Mouse (Mus musculus) limb, embryonic 15.5 days (tissue): ENCODE results near the gene Myd88. TPM values are rescaled to one million over a fixed set of nuclear protein-coding genes. Genes with fewer than 3 reads are reported as not detected.

Source experiments
- ATAC-seq: fragments of 200-750 bp; cut with Nextera tagmentation; 2 replicates; pipeline ENCODE4 v1.8.0; 2017; ENCODE audit warnings: low read depth, moderate TSS enrichment; ENCODE audit not compliant: insufficient number of reproducible peaks, low FRiP score, low TSS enrichment
- H3K27ac ChIP-seq: fragments of 300-500 bp; sonication (generic); 2 replicates; pipeline ENCODE4 v1.5.1; 2015; ENCODE audit warnings: moderate library complexity, mild to moderate bottlenecking, inconsistent platforms
- H3K27me3 ChIP-seq: fragments of 300-500 bp; sonication (generic); 2 replicates; pipeline ENCODE4 v1.6.1; 2015; ENCODE audit warnings: inconsistent platforms
- H3K36me3 ChIP-seq: fragments of 300-500 bp; sonication (generic); 2 replicates; pipeline ENCODE4 v1.6.1; 2015; ENCODE audit warnings: inconsistent platforms
- H3K4me1 ChIP-seq: fragments of 300-500 bp; sonication (generic); 2 replicates; pipeline ENCODE4 v1.6.1; 2015; ENCODE audit warnings: inconsistent platforms
- H3K4me2 ChIP-seq: fragments of 300-500 bp; sonication (generic); 2 replicates; pipeline ENCODE4 v1.6.1; 2015; ENCODE audit warnings: mild to moderate bottlenecking, inconsistent platforms
- H3K4me3 ChIP-seq: fragments of 300-500 bp; sonication (generic); 2 replicates; pipeline ENCODE4 v1.5.1; 2015; ENCODE audit warnings: mild to moderate bottlenecking, inconsistent platforms
- H3K9ac ChIP-seq: fragments of 300-500 bp; sonication (generic); 2 replicates; pipeline ENCODE4 v1.6.1; 2015; ENCODE audit warnings: inconsistent platforms
- H3K9me3 ChIP-seq: fragments of 300-500 bp; sonication (generic); 2 replicates; pipeline ENCODE4 v1.6.1; 2016; ENCODE audit warnings: inconsistent platforms
- WGBS: fragments of 180-500 bp; shearing (Covaris S2); methylation state at CpG from one replicate; pipeline ENCODE4 v1.1.7; 2015; 5-methylcytosine and 5-hydroxymethylcytosine counted together
- polyA plus RNA-seq: library from polyadenylated mRNA; unstranded; fragments of >200 nt; fragmentation: Nextera tagmentation; extraction: Ambion mirVana; gene quantifications from 2 replicates; pipeline ENCODE4 v1.2.1, GENCODE M21; 2015

The Myd88 gene
- polyA plus RNA-seq, 1 experiment from 2014 or later, result 32.7 TPM

- Histone ChIP-seq H3K27ac (peak within 1 kb of the TSS; percentile 92), H3K36me3 (no peaks in the 10 kb centered on the region), H3K9ac (peak within 1 kb of the TSS; percentile 81), H3K9me3 (no peaks in the 10 kb centered on the region), H3K4me3 (peak within 1 kb of the TSS; percentile 99), H3K4me1 (peaks cover 18% of the 10 kb centered on the region; the same call in 1 of the 2 replicates), H3K4me2 (peak within 1 kb of the TSS; percentile 97), H3K27me3 (no peaks in the 10 kb centered on the region)
- WGBS, result 0% methylated on average over 76 of the region's 76 CpGs
- peak; percentile 98 for ATAC-seq
Measured at GRCm38 (mm10) chr9:119322289-119323259, 18.6 kb downstream of the Myd88 start, which contains the start of gene Oxsr1. TSS of gene Oxsr1 (minus strand) at chr9:119322427.

- Histone ChIP-seq H3K9ac (peak overlapping the region; percentile 81), H3K9me3 (no peaks in the 10 kb centered on the region), H3K36me3 (no peaks in the 10 kb centered on the region), H3K4me2 (peak overlapping the region; percentile 97), H3K27ac (peak overlapping the region; percentile 92), H3K4me3 (peak overlapping the region; percentile 99), H3K4me1 (peaks cover 18% of the 10 kb centered on the region; the same call in 1 of the 2 replicates), H3K27me3 (no peaks in the 10 kb centered on the region)
- ATAC-seq, result peak; percentile 13
- under 1% methylated on average over 59 of the region's 59 CpGs for WGBS
Measured at GRCm38 (mm10) chr9:119321392-119322229, 19.6 kb downstream of the Myd88 start.

- no peak for ATAC-seq
- peaks cover 18% of the 10 kb centered on the region; the same call in 1 of the 2 replicates for H3K4me1 ChIP-seq
- H3K27ac ChIP-seq, result no peak overlapping the region
- H3K4me2 ChIP-seq, result peak overlapping the region; percentile 97
- H3K27me3 ChIP-seq, result no peaks in the 10 kb centered on the region
- no peak overlapping the region for H3K9ac ChIP-seq
- H3K4me3 ChIP-seq, result peak overlapping the region; percentile 99
- H3K9me3 ChIP-seq, result no peaks in the 10 kb centered on the region
- H3K36me3 ChIP-seq, result no peaks in the 10 kb centered on the region
- 12% methylated on average over 7 of the region's 7 CpGs for WGBS
Measured at GRCm38 (mm10) chr9:119320946-119321345, 20.3 kb downstream of the Myd88 start.

GRCm38 (mm10) chr9:119320446-119320845 is 20.8 kb downstream of the Myd88 start:
- 87% methylated on average over 7 of the region's 7 CpGs for WGBS
- H3K9ac ChIP-seq, result no peak overlapping the region
- ATAC-seq, result no peak
- H3K9me3 ChIP-seq, result no peaks in the 10 kb centered on the region
- H3K27ac ChIP-seq, result no peak overlapping the region
- H3K36me3 ChIP-seq, result no peaks in the 10 kb centered on the region
- peak overlapping the region; percentile 97; the same call in 1 of the 2 replicates for H3K4me2 ChIP-seq
- peaks cover 18% of the 10 kb centered on the region; the same call in 1 of the 2 replicates for H3K4me1 ChIP-seq
- H3K4me3 ChIP-seq, result peak overlapping the region; percentile 99; the same call in 1 of the 2 replicates
- no peaks in the 10 kb centered on the region for H3K27me3 ChIP-seq

- H3K4me2 ChIP-seq, result no peak overlapping the region
- no peak overlapping the region for H3K27ac ChIP-seq
- no peaks in the 10 kb centered on the region for H3K9me3 ChIP-seq
- no peak overlapping the region for H3K9ac ChIP-seq
- no peaks in the 10 kb centered on the region for H3K27me3 ChIP-seq
- H3K4me3 ChIP-seq, result no peak overlapping the region
- H3K36me3 ChIP-seq, result no peaks in the 10 kb centered on the region
- ATAC-seq, result no peak
- 86% methylated on average over 1 of the region's 1 CpGs for WGBS
- peaks cover 18% of the 10 kb centered on the region; the same call in 1 of the 2 replicates for H3K4me1 ChIP-seq
Measured at GRCm38 (mm10) chr9:119318891-119319290, 22.3 kb downstream of the Myd88 start.

- no peak overlapping the region for H3K27ac ChIP-seq
- H3K4me1 ChIP-seq, result no peaks in the 10 kb centered on the region
- no peak overlapping the region for H3K4me3 ChIP-seq
- H3K9me3 ChIP-seq, result no peaks in the 10 kb centered on the region
- H3K4me2 ChIP-seq, result no peak overlapping the region
- no peak for ATAC-seq
- H3K27me3 ChIP-seq, result no peaks in the 10 kb centered on the region
- 94% methylated on average over 10 of the region's 10 CpGs for WGBS
- no peaks in the 10 kb centered on the region for H3K36me3 ChIP-seq
- no peak overlapping the region for H3K9ac ChIP-seq
Measured at GRCm38 (mm10) chr9:119313096-119313495, 28.1 kb downstream of the Myd88 start.

- H3K9me3 ChIP-seq, result no peaks in the 10 kb centered on the region
- H3K27me3 ChIP-seq, result no peaks in the 10 kb centered on the region
- WGBS, result 86% methylated on average over 1 of the region's 1 CpGs
- no peaks in the 10 kb centered on the region for H3K4me1 ChIP-seq
- no peak overlapping the region for H3K4me3 ChIP-seq
- no peak for ATAC-seq
- H3K4me2 ChIP-seq, result no peak overlapping the region
- H3K9ac ChIP-seq, result no peak overlapping the region
- no peak overlapping the region for H3K27ac ChIP-seq
- H3K36me3 ChIP-seq, result no peaks in the 10 kb centered on the region
Measured at GRCm38 (mm10) chr9:119309067-119309466, 32.1 kb downstream of the Myd88 start.

- no peaks in the 10 kb centered on the region for H3K9me3 ChIP-seq
- H3K9ac ChIP-seq, result no peak overlapping the region
- ATAC-seq, result no peak
- peaks cover 7% of the 10 kb centered on the region for H3K36me3 ChIP-seq
- H3K27ac ChIP-seq, result no peak overlapping the region
- no peaks in the 10 kb centered on the region for H3K27me3 ChIP-seq
- H3K4me2 ChIP-seq, result no peak overlapping the region
- 94% methylated on average over 7 of the region's 7 CpGs for WGBS
- H3K4me3 ChIP-seq, result no peak overlapping the region
- H3K4me1 ChIP-seq, result no peaks in the 10 kb centered on the region
Measured at GRCm38 (mm10) chr9:119305863-119306262, 35.3 kb downstream of the Myd88 start.

- no peak for ATAC-seq
- Histone ChIP-seq H3K4me1 (no peaks in the 10 kb centered on the region), H3K4me2 (no peak overlapping the region), H3K9ac (no peak overlapping the region), H3K27me3 (no peaks in the 10 kb centered on the region), H3K27ac (no peak overlapping the region), H3K4me3 (no peak overlapping the region), H3K36me3 (peaks cover 7% of the 10 kb centered on the region), H3K9me3 (no peaks in the 10 kb centered on the region)
- 81% methylated on average over 3 of the region's 3 CpGs for WGBS
Measured at GRCm38 (mm10) chr9:119298563-119298962, 42.6 kb downstream of the Myd88 start.

GRCm38 (mm10) chr9:119297696-119298095 is 43.5 kb downstream of the Myd88 start:
- no peaks in the 10 kb centered on the region for H3K27me3 ChIP-seq
- no peak overlapping the region for H3K27ac ChIP-seq
- no peak overlapping the region for H3K4me2 ChIP-seq
- no peak overlapping the region for H3K9ac ChIP-seq
- no peaks in the 10 kb centered on the region for H3K9me3 ChIP-seq
- H3K4me1 ChIP-seq, result no peaks in the 10 kb centered on the region
- peaks cover 7% of the 10 kb centered on the region for H3K36me3 ChIP-seq
- H3K4me3 ChIP-seq, result no peak overlapping the region
- no peak for ATAC-seq
- 89% methylated on average over 6 of the region's 6 CpGs for WGBS

- H3K27me3 ChIP-seq, result no peaks in the 10 kb centered on the region
- H3K27ac ChIP-seq, result no peak overlapping the region
- no peak overlapping the region for H3K9ac ChIP-seq
- no peak overlapping the region for H3K4me3 ChIP-seq
- no peak overlapping the region for H3K4me2 ChIP-seq
- H3K4me1 ChIP-seq, result no peaks in the 10 kb centered on the region
- WGBS, result 89% methylated on average over 3 of the region's 3 CpGs
- ATAC-seq, result no peak
- peaks cover 20% of the 10 kb centered on the region for H3K36me3 ChIP-seq
- H3K9me3 ChIP-seq, result no peaks in the 10 kb centered on the region
Measured at GRCm38 (mm10) chr9:119290791-119291190, 50.4 kb downstream of the Myd88 start.
